Mouse (Mus musculus): ENCODE measurements at regions not wholly inside any gene's neighbourhood (a gene's known extent, or its start where the extent isn't known, plus 50 kb on each side); places are given as distances from the start of the nearest gene placed in this dataset.

GRCm38 (mm10) chr10:44826271-44826670 is 240.7 kb upstream of the Prep start:
- TF ChIP-seq MEF2A (IDR thresholded peaks at IDR 0.05; ENCODE audit: extremely low read depth, insufficient replicate concordance, low read depth, low read length, poor library complexity, severe bottlenecking), result no peak
- TF ChIP-seq GATA1 (IDR thresholded peaks at IDR 0.05; ENCODE audit: low read depth, low read length), result no peak
- TF ChIP-seq POLR2A (IDR thresholded peaks at IDR 0.05; ENCODE audit: control insufficient read depth in 1 of 2, insufficient read depth in 1 of 2, low read depth in 1 of 2, low read length in 2 of 2, poor library complexity in 1 of 2), result no peak
- TF ChIP-seq MAX (IDR thresholded peaks at IDR 0.05; ENCODE audit: low read length), result no peak
- TF ChIP-seq MYC (IDR thresholded peaks at IDR 0.05; ENCODE audit: low read depth, low read length), result no peak
- TF ChIP-seq CTCF (IDR thresholded peaks at IDR 0.05 in 2 of 3, conservative IDR thresholded peaks at IDR 0.05 in 1 of 3; ENCODE audit: control insufficient read depth in 1 of 3, insufficient read depth in 1 of 3, low read depth in 2 of 3, low read length in 3 of 3, poor library complexity in 1 of 3, severe bottlenecking in 1 of 3), result no peak
- TF ChIP-seq POLR2AphosphoS2 (IDR thresholded peaks at IDR 0.05; ENCODE audit: low read length), result no peak
- TF ChIP-seq ZNF384 (IDR thresholded peaks at IDR 0.05; ENCODE audit: low read depth, low read length), result no peak

All from MEL (cell line).